18 mouse cellular contexts compared by ENCODE assay signal in the genomic region with DNA sequence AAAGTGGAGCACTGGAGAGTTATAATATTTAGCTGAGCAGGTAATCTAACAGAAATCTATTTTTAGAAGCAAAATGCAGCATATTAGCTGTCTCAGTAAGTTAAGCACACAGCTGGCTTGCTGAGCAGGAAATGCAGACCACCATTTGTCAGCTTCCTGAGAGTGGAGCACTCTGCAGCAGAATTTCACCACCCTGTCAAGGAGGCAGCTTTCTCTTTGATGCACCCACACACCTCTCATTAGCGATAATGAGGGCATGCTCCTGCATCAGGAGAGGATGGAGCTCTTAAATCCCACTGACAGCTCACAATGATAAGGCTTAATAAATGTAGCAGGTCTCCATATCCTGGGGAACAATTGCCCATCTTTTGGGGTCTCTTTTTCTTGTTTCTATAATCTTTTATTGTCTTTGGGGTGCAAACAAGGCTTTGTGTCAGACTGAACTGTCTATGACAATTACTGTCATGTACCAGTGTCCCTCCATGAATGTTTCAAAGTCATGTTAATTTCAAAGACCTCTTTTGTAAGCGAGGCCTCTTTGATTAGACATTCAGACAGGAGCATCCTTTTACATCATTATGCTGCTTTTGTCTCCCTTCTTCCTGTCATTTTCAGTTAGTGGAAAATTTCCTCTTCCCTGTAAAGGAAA. TPM values are rescaled to one million over a fixed set of nuclear protein-coding genes. Genes with fewer than 3 reads are reported as not detected.
DNase-seq lines count a peak whose midpoint lies in the region; ATAC-seq and TF ChIP-seq lines count a peak whose summit lies in the region.
"Had no signal": no experiment of that assay in that cellular context is flagged by ENCODE, and none has a peak within 500 bp of the region (broad histone marks: within the 10 kb centered on the region; RNA-seq: fewer than 3 reads in every experiment).

No protein-coding gene starts in this region.

- peaks cover 23% of the 10 kb centered on the region for H3K36me3 ChIP-seq in hindbrain, embryonic 13.5 days
- H3K36me3 ChIP-seq in hindbrain, embryonic 10.5 days = peaks cover 29% of the 10 kb centered on the region
- peaks cover 11% of the 10 kb centered on the region for H3K36me3 ChIP-seq in hindbrain, postnatal 0 days (ENCODE audit: insufficient read depth, low read length)
- H3K36me3 ChIP-seq in limb, embryonic 10.5 days = peaks cover 5% of the 10 kb centered on the region; the same call in 1 of the 2 replicates
- H3K36me3 ChIP-seq in lung, postnatal 0 days (ENCODE audit: insufficient read depth, low read length) = 0 out of 2 replicates have a peak, but pooled peaks cover 6% of the 10 kb centered on the region
- H3K36me3 ChIP-seq: G1E; intestine, embryonic 15.5 days; stomach, embryonic 15.5 days had no signal

- no peak overlapping the region for H3K4me3 ChIP-seq in hindbrain, embryonic 13.5 days
- H3K4me3 ChIP-seq in hindbrain, embryonic 10.5 days = no peak overlapping the region
- H3K4me3 ChIP-seq in hindbrain, postnatal 0 days (ENCODE audit: low read length) = no peak overlapping the region
- no peak overlapping the region for H3K4me3 ChIP-seq in limb, embryonic 10.5 days
- no peak overlapping the region for H3K4me3 ChIP-seq in lung, postnatal 0 days (ENCODE audit: low read depth, low read length)
- H3K4me3 ChIP-seq: intestine, embryonic 15.5 days; limb, embryonic 13.5 days; megakaryocyte, embryonic 14.5 days; stomach, embryonic 15.5 days had no signal

- no peak overlapping the region for H3K9ac ChIP-seq in hindbrain, embryonic 13.5 days
- no peak overlapping the region for H3K9ac ChIP-seq in hindbrain, postnatal 0 days (replicated peaks; ENCODE audit: low read length)
- H3K9ac ChIP-seq in lung, postnatal 0 days (replicated peaks; ENCODE audit: low read depth) = no peak overlapping the region
- H3K9ac ChIP-seq: intestine, embryonic 15.5 days; limb, embryonic 13.5 days; stomach, embryonic 15.5 days had no signal

- TF ChIP-seq CTCF in hindbrain, postnatal 0 days (IDR thresholded peaks at IDR 0.05; ENCODE audit: low read depth) = no peak
- TF ChIP-seq CTCF in lung, postnatal 0 days (IDR thresholded peaks at IDR 0.05) = no peak

- TF ChIP-seq EP300 in lung, postnatal 0 days (IDR thresholded peaks at IDR 0.05) = no peak

- no peak overlapping the region for H3K4me2 ChIP-seq in hindbrain, embryonic 13.5 days
- H3K4me2 ChIP-seq in hindbrain, postnatal 0 days (ENCODE audit: low read depth, low read length) = no peak overlapping the region
- H3K4me2 ChIP-seq in lung, postnatal 0 days (replicated peaks; ENCODE audit: low read depth, low read length) = no peak overlapping the region
- H3K4me2 ChIP-seq: intestine, embryonic 15.5 days; limb, embryonic 13.5 days; stomach, embryonic 15.5 days had no signal

- 70% methylated on average over 2 of the region's 2 CpGs for WGBS in hindbrain, embryonic 13.5 days
- WGBS in hindbrain, embryonic 10.5 days = 66% methylated on average over 2 of the region's 2 CpGs
- WGBS in hindbrain, postnatal 0 days = 69% methylated on average over 2 of the region's 2 CpGs
- WGBS in limb, embryonic 10.5 days = 34% methylated on average over 2 of the region's 2 CpGs
- WGBS in lung, postnatal 0 days = 48% methylated on average over 2 of the region's 2 CpGs

- no peak for DNase-seq in hindbrain, embryonic 10.5 days (ENCODE audit: low spot score)
- peak; percentile 12 for DNase-seq in 416B (ENCODE audit: low read depth)
- DNase-seq in hindbrain, postnatal 0 days (ENCODE audit: low spot score) = peak; percentile 15
- DNase-seq in limb, embryonic 10.5 days (ENCODE audit: low spot score) = no peak
- no peak for DNase-seq in layer of hippocampus, adult 9-11 months
- DNase-seq in lung, postnatal 0 days (ENCODE audit: low spot score) = no peak
- DNase-seq: adrenal gland, postnatal 14 days; cerebellum, adult 11 months; heart, adult 18-20 months; lung, adult 18-20 months had no signal

- H3K27me3 ChIP-seq in hindbrain, embryonic 13.5 days = no peaks in the 10 kb centered on the region
- no peaks in the 10 kb centered on the region for H3K27me3 ChIP-seq in hindbrain, embryonic 10.5 days (ENCODE audit: insufficient read depth, poor library complexity, severe bottlenecking)
- H3K27me3 ChIP-seq in hindbrain, postnatal 0 days (ENCODE audit: insufficient read depth, low read length) = no peaks in the 10 kb centered on the region
- no peaks in the 10 kb centered on the region for H3K27me3 ChIP-seq in limb, embryonic 10.5 days (ENCODE audit: low read depth, poor library complexity, severe bottlenecking)
- no peaks in the 10 kb centered on the region for H3K27me3 ChIP-seq in lung, postnatal 0 days (replicated peaks; ENCODE audit: insufficient read depth, low read length)
- H3K27me3 ChIP-seq: intestine, embryonic 15.5 days; limb, embryonic 13.5 days; megakaryocyte, embryonic 14.5 days; stomach, embryonic 15.5 days had no signal

- peak; percentile 57; the same call in 1 of the 2 replicates for ATAC-seq in hindbrain, embryonic 13.5 days (ENCODE audit: low FRiP score)
- 0 out of 2 replicates have a peak, but pooled peaks have one; percentile 29 for ATAC-seq in common myeloid progenitor, adult 5-6 weeks (replicated peaks; ENCODE audit: low read depth, poor library complexity, severe bottlenecking)
- no peak for ATAC-seq in hindbrain, postnatal 0 days
- no peak for ATAC-seq in lung, postnatal 0 days
- ATAC-seq: intestine, embryonic 15.5 days had no signal

- H3K4me1 ChIP-seq in hindbrain, embryonic 13.5 days (replicated peaks) = 0 out of 2 replicates have a peak, but pooled peaks cover 4% of the 10 kb centered on the region
- H3K4me1 ChIP-seq in hindbrain, embryonic 10.5 days (replicated peaks) = no peaks in the 10 kb centered on the region
- H3K4me1 ChIP-seq in hindbrain, postnatal 0 days (ENCODE audit: insufficient read depth, low read length) = no peaks in the 10 kb centered on the region
- peaks cover 12% of the 10 kb centered on the region for H3K4me1 ChIP-seq in limb, embryonic 10.5 days
- H3K4me1 ChIP-seq in lung, postnatal 0 days (ENCODE audit: insufficient read depth, low read depth, low read length) = no peaks in the 10 kb centered on the region
- H3K4me1 ChIP-seq: intestine, embryonic 15.5 days; limb, embryonic 13.5 days; stomach, embryonic 15.5 days had no signal

- H3K27ac ChIP-seq in hindbrain, embryonic 13.5 days = 0 out of 2 replicates have a peak overlapping the region, but pooled peaks have one; percentile 26
- no peak overlapping the region for H3K27ac ChIP-seq in hindbrain, embryonic 10.5 days
- 0 out of 2 replicates have a peak overlapping the region, but pooled peaks have one; percentile 0 for H3K27ac ChIP-seq in hindbrain, postnatal 0 days
- H3K27ac ChIP-seq in limb, embryonic 10.5 days = no peak overlapping the region
- no peak overlapping the region for H3K27ac ChIP-seq in lung, postnatal 0 days (ENCODE audit: low read length)
- H3K27ac ChIP-seq: intestine, embryonic 15.5 days; kidney, postnatal 0 days; limb, embryonic 13.5 days; stomach, embryonic 15.5 days had no signal

- H3K9me3 ChIP-seq in hindbrain, embryonic 13.5 days = no peaks in the 10 kb centered on the region
- no peaks in the 10 kb centered on the region for H3K9me3 ChIP-seq in hindbrain, embryonic 10.5 days
- H3K9me3 ChIP-seq in hindbrain, postnatal 0 days (ENCODE audit: low read length) = no peaks in the 10 kb centered on the region
- H3K9me3 ChIP-seq in limb, embryonic 10.5 days (replicated peaks) = no peaks in the 10 kb centered on the region
- no peaks in the 10 kb centered on the region for H3K9me3 ChIP-seq in lung, postnatal 0 days (ENCODE audit: low read length)
- H3K9me3 ChIP-seq: G1E; intestine, embryonic 15.5 days; limb, embryonic 13.5 days; megakaryocyte, embryonic 14.5 days; stomach, embryonic 15.5 days had no signal

RNA-seq across cellular contexts. Expression of gene Tbc1d19, which starts 39.0 kb away (rescaled TPM):
- 69.6 and 72.6 TPM in 2 replicates for polyA plus RNA-seq in hindbrain, embryonic 13.5 days (2015; fragmentation: Nextera tagmentation; extraction: Ambion mirVana)
- polyA plus RNA-seq in hindbrain, embryonic 10.5 days (2016; fragmentation: Nextera tagmentation; extraction: Ambion mirVana) = 47.2 and 51.1 TPM in 2 replicates
- total RNA-seq in common myeloid progenitor, adult 5-6 weeks (2017) = 12.6 and 18.1 TPM in 2 replicates
- total RNA-seq in hindbrain, postnatal 0 days (2014; rRNA removed) = 39.7 and 45.6 TPM in 2 replicates
- 45.4 and 52.4 TPM in 2 replicates for polyA plus RNA-seq in hindbrain, postnatal 0 days (2015; fragmentation: Nextera tagmentation; extraction: Ambion mirVana)
- 40.3 and 45.9 TPM in 2 replicates for polyA plus RNA-seq in limb, embryonic 10.5 days (2016; fragmentation: Nextera tagmentation; extraction: Ambion mirVana)
- 23.5 and 28.0 TPM in 2 replicates for polyA plus RNA-seq in lung, postnatal 0 days (2015; fragmentation: Nextera tagmentation; extraction: Ambion mirVana)

Comparison
In these comparisons a context has a peak if more than half of its experiments do, and no peak if none do; other contexts are left out.
1. ATAC-seq: peak in hindbrain, embryonic 13.5 days (single experiment) and common myeloid progenitor, adult 5-6 weeks (single experiment); none in hindbrain, postnatal 0 days (single experiment) and lung, postnatal 0 days (single experiment).
2. H3K27ac ChIP-seq: peak in hindbrain, embryonic 13.5 days (single experiment) and hindbrain, postnatal 0 days (single experiment); none in hindbrain, embryonic 10.5 days (single experiment), limb, embryonic 10.5 days (single experiment) and lung, postnatal 0 days (single experiment).
3. DNase-seq: peak in 416B (single experiment) and hindbrain, postnatal 0 days (single experiment); none in hindbrain, embryonic 10.5 days (single experiment), limb, embryonic 10.5 days (single experiment), layer of hippocampus, adult 9-11 months (single experiment) and lung, postnatal 0 days (single experiment).